Mouse (Mus musculus) liver, embryonic 13.5 days (tissue): ENCODE measurements around the gene Acot12. TPM values are rescaled to one million over a fixed set of nuclear protein-coding genes. Genes with fewer than 3 reads are reported as not detected.

Source experiments
- microRNA-seq: library from miRNA; unstranded; fragments of <30 nt; microRNA quantifications from one replicate; pipeline ENCODE4, GENCODE M21; 2016
- polyA plus RNA-seq: library from polyadenylated mRNA; unstranded; fragments of >200 nt; fragmentation: Nextera tagmentation; extraction: Ambion mirVana; gene quantifications from 2 replicates; pipeline ENCODE4 v1.2.1, GENCODE M21; 2015

The Acot12 gene
- polyA plus RNA-seq, 1 experiment from 2014 or later: 1.3 TPM

Small RNA genes within 50 kb of the gene (microRNA-seq; reads per million reads assigned to microRNA genes)
- not detected for gene Gm27656

Other genes starting within 250 kb of the Acot12 start
- gene Zcchc9, start 66.2 kb downstream of the Acot12 start, polyA plus RNA-seq: 14.6 and 14.8 TPM in 2 replicates
- not detected in 2 replicates for gene Ckmt2, start 135.4 kb downstream of the Acot12 start, polyA plus RNA-seq